Mouse (Mus musculus): ENCODE data around the gene Bcl9l. TPM values are rescaled to one million over a fixed set of nuclear protein-coding genes. Genes with fewer than 3 reads are reported as not detected.
"Not testable (repeated sequence)": the region's sequence is repeated elsewhere in the genome, so short reads cannot be mapped to it uniquely, and the experiment has no call there.

Gene Bcl9l
- 4.8 and 4.9 TPM in 2 replicates for polyA plus RNA-seq (2015; fragmentation: Nextera tagmentation; extraction: Ambion mirVana)

GRCm38 (mm10) chr9:44482552-44482951 is at the start of gene Bcl9l:
Gene Bcl9l, plus strand, starts transcription at chr9:44482825.
- peaks cover 11% of the 10 kb centered on the region for H3K4me1 ChIP-seq (replicated peaks; ENCODE audit: control insufficient read depth, insufficient read depth, low read length)
- H3K27ac ChIP-seq (ENCODE audit: low read depth, low read length), result peak within 1 kb of the TSS; percentile 88
- peak within 1 kb of the TSS; percentile 98 for H3K4me3 ChIP-seq (ENCODE audit: low read depth, low read length)
- H3K4me2 ChIP-seq (replicated peaks; ENCODE audit: low read depth), result peak within 1 kb of the TSS; percentile 84
- peak; percentile 46 for ATAC-seq
- no peaks in the 10 kb centered on the region for H3K36me3 ChIP-seq (ENCODE audit: control insufficient read depth, insufficient read depth)
- peak; percentile 85 for TF ChIP-seq CTCF (IDR thresholded peaks at IDR 0.05; ENCODE audit: low read depth)
- no peaks in the 10 kb centered on the region for H3K9me3 ChIP-seq (ENCODE audit: control insufficient read depth)
- under 1% methylated on average over 21 of the region's 31 CpGs for WGBS
- no peaks in the 10 kb centered on the region for H3K27me3 ChIP-seq (replicated peaks; ENCODE audit: control insufficient read depth, insufficient read depth, low read length)
- peak within 1 kb of the TSS; percentile 81 for H3K9ac ChIP-seq (ENCODE audit: low read depth, low read length)

- Histone ChIP-seq H3K36me3 (ENCODE audit: control insufficient read depth, insufficient read depth) (no peaks in the 10 kb centered on the region), H3K27me3 (replicated peaks; ENCODE audit: control insufficient read depth, insufficient read depth, low read length) (no peaks in the 10 kb centered on the region), H3K27ac (ENCODE audit: low read depth, low read length) (no peak overlapping the region), H3K4me1 (replicated peaks; ENCODE audit: control insufficient read depth, insufficient read depth, low read length) (no peaks in the 10 kb centered on the region), H3K9me3 (ENCODE audit: control insufficient read depth) (no peaks in the 10 kb centered on the region), H3K4me2 (replicated peaks; ENCODE audit: low read depth) (no peak overlapping the region), H3K9ac (ENCODE audit: low read depth, low read length) (no peak overlapping the region), H3K4me3 (ENCODE audit: low read depth, low read length) (no peak overlapping the region)
- no peak for ATAC-seq
- TF ChIP-seq CTCF (IDR thresholded peaks at IDR 0.05; ENCODE audit: low read depth), result no peak
- 70% methylated on average over 6 of the region's 6 CpGs for WGBS
These were observed 46.9 kb upstream of the Bcl9l start for GRCm38 (mm10) chr9:44435747-44436146.

- ATAC-seq, result no peak
- no peak within 1 kb of the TSS for H3K4me3 ChIP-seq (ENCODE audit: low read depth, low read length)
- no peaks in the 10 kb centered on the region for H3K4me1 ChIP-seq (replicated peaks; ENCODE audit: control insufficient read depth, insufficient read depth, low read length)
- no peak within 1 kb of the TSS for H3K27ac ChIP-seq (ENCODE audit: low read depth, low read length)
- WGBS, result 71% methylated on average over 19 of the region's 19 CpGs
- H3K9me3 ChIP-seq (ENCODE audit: control insufficient read depth), result no peaks in the 10 kb centered on the region
- H3K36me3 ChIP-seq (ENCODE audit: control insufficient read depth, insufficient read depth), result no peaks in the 10 kb centered on the region
- H3K9ac ChIP-seq (ENCODE audit: low read depth, low read length), result no peak within 1 kb of the TSS
- no peaks in the 10 kb centered on the region for H3K27me3 ChIP-seq (replicated peaks; ENCODE audit: control insufficient read depth, insufficient read depth, low read length)
- TF ChIP-seq CTCF (IDR thresholded peaks at IDR 0.05; ENCODE audit: low read depth), result no peak
- H3K4me2 ChIP-seq (replicated peaks; ENCODE audit: low read depth), result no peak within 1 kb of the TSS
These were observed 41.7 kb upstream of the Bcl9l start, which contains the start of gene Foxr1 for GRCm38 (mm10) chr9:44440961-44441360. Gene Foxr1, minus strand, starts transcription at chr9:44441136.

GRCm38 (mm10) chr9:44444402-44445025 is 38.1 kb upstream of the Bcl9l start:
- ATAC-seq; H3K9me3 ChIP-seq (ENCODE audit: control insufficient read depth); H3K9ac ChIP-seq (ENCODE audit: low read depth, low read length); H3K36me3 ChIP-seq (ENCODE audit: control insufficient read depth, insufficient read depth); H3K4me3 ChIP-seq (ENCODE audit: low read depth, low read length); H3K27me3 ChIP-seq (replicated peaks; ENCODE audit: control insufficient read depth, insufficient read depth, low read length); H3K4me1 ChIP-seq (replicated peaks; ENCODE audit: control insufficient read depth, insufficient read depth, low read length); H3K4me2 ChIP-seq (replicated peaks; ENCODE audit: low read depth); H3K27ac ChIP-seq (ENCODE audit: low read depth, low read length): not testable (repeated sequence)
- 86% methylated on average over 7 of the region's 7 CpGs for WGBS

- Histone ChIP-seq H3K27me3 (replicated peaks; ENCODE audit: control insufficient read depth, insufficient read depth, low read length) (no peaks in the 10 kb centered on the region; the same call in 1 of the 2 replicates), H3K36me3 (ENCODE audit: control insufficient read depth, insufficient read depth) (no peaks in the 10 kb centered on the region), H3K9me3 (ENCODE audit: control insufficient read depth) (no peaks in the 10 kb centered on the region), H3K27ac (ENCODE audit: low read depth, low read length) (no peak overlapping the region), H3K9ac (ENCODE audit: low read depth, low read length) (no peak overlapping the region), H3K4me3 (ENCODE audit: low read depth, low read length) (no peak overlapping the region), H3K4me1 (replicated peaks; ENCODE audit: control insufficient read depth, insufficient read depth, low read length) (no peaks in the 10 kb centered on the region), H3K4me2 (replicated peaks; ENCODE audit: low read depth) (no peak overlapping the region)
- TF ChIP-seq CTCF (IDR thresholded peaks at IDR 0.05; ENCODE audit: low read depth), result peak; percentile 54
- ATAC-seq, result no peak
These were observed 32.2 kb upstream of the Bcl9l start for GRCm38 (mm10) chr9:44450387-44450786.

- Histone ChIP-seq H3K27ac (ENCODE audit: low read depth, low read length) (no peak overlapping the region), H3K27me3 (replicated peaks; ENCODE audit: control insufficient read depth, insufficient read depth, low read length) (no peaks in the 10 kb centered on the region; the same call in 1 of the 2 replicates), H3K4me2 (replicated peaks; ENCODE audit: low read depth) (peak overlapping the region; percentile 30; the same call in 1 of the 2 replicates), H3K9me3 (ENCODE audit: control insufficient read depth) (no peaks in the 10 kb centered on the region), H3K36me3 (ENCODE audit: control insufficient read depth, insufficient read depth) (no peaks in the 10 kb centered on the region), H3K4me3 (ENCODE audit: low read depth, low read length) (no peak overlapping the region), H3K4me1 (replicated peaks; ENCODE audit: control insufficient read depth, insufficient read depth, low read length) (no peaks in the 10 kb centered on the region), H3K9ac (ENCODE audit: low read depth, low read length) (no peak overlapping the region)
- peak; percentile 77 for ATAC-seq
- TF ChIP-seq CTCF (IDR thresholded peaks at IDR 0.05; ENCODE audit: low read depth), result peak; percentile 94
- WGBS, result 9% methylated on average over 14 of the region's 14 CpGs
These were observed 28.3 kb upstream of the Bcl9l start for GRCm38 (mm10) chr9:44454132-44454890.
